7 mouse cellular contexts compared by ENCODE assay signal in the genomic region with DNA sequence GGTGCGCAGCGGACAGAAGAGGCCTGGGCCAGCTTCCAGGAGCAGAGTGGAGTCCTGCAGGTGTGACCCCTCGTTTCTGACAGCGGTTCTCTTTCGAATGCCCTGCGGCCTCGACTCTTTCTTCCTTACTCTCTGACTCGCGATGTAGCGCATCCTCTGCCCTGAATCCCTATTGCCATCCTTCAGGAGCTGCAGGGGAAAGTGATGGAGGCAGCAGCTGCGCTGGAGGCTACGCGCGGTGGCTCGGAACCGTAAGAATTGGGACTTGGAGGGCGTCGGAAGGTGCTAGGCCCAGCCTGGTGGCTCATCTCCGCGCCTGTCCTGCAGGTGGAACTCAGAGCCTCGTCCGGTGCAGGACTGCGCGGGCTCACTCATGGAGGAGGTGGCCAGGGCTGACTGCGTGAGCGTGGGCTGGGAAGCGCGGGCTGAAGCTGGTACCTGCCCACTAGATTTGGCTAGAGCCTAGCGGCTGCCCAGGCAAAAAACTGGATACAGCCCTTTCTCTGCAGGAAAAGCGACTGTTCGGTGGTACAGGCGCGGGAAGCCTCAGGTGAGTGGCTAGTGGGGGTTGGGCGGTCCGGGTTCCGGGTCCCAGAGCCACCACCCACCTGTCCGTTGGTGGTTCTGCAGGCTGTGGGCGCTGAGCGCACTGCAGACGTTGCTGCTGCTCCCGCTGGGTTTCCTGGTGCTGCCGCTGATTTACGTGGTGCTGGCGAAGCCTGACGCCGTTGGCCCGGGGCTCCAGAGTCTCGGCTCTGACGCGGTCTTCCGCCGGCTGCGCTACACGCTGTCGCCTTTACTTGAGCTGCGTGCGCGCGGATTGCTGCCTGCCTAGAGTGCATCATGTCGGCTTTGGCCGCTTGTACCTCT. TPM values are rescaled to one million over a fixed set of nuclear protein-coding genes. Genes with fewer than 3 reads are reported as not detected.
DNase-seq lines count a peak whose midpoint lies in the region; ATAC-seq and TF ChIP-seq lines count a peak whose summit lies in the region.

No protein-coding gene starts in this region.

- peaks cover 22% of the 10 kb centered on the region for H3K4me1 ChIP-seq in forebrain, embryonic 15.5 days
- peaks cover 17% of the 10 kb centered on the region for H3K4me1 ChIP-seq in intestine, embryonic 16.5 days (ENCODE audit: control insufficient read depth, insufficient read depth, low read length)
- peaks cover 23% of the 10 kb centered on the region for H3K4me1 ChIP-seq in limb, embryonic 10.5 days
- H3K4me1 ChIP-seq in midbrain, embryonic 13.5 days (replicated peaks), result peaks cover 22% of the 10 kb centered on the region
- peaks cover 6% of the 10 kb centered on the region for H3K4me1 ChIP-seq in testis, adult 2 months (ENCODE audit: control insufficient read depth, insufficient read depth, low read length)

- H3K4me2 ChIP-seq in forebrain, embryonic 15.5 days (replicated peaks), result peak overlapping the region; percentile 94
- peak overlapping the region; percentile 96 for H3K4me2 ChIP-seq in intestine, embryonic 16.5 days (ENCODE audit: low read depth, low read length)
- peak overlapping the region; percentile 85 for H3K4me2 ChIP-seq in midbrain, embryonic 13.5 days (replicated peaks)

- peak; percentile 33; the same call in 1 of the 2 replicates for ATAC-seq in forebrain, embryonic 15.5 days (replicated peaks)
- peak; percentile 19; the same call in 1 of the 2 replicates for ATAC-seq in intestine, embryonic 16.5 days
- peak; percentile 44 for ATAC-seq in midbrain, embryonic 13.5 days

- peaks cover 26% of the 10 kb centered on the region; the same call in 1 of the 2 replicates for H3K27me3 ChIP-seq in forebrain, embryonic 15.5 days
- H3K27me3 ChIP-seq in intestine, embryonic 16.5 days (replicated peaks; ENCODE audit: control insufficient read depth, insufficient read depth, low read length), result peaks cover 8% of the 10 kb centered on the region; the same call in 1 of the 2 replicates
- peaks cover 40% of the 10 kb centered on the region for H3K27me3 ChIP-seq in limb, embryonic 10.5 days (ENCODE audit: low read depth, poor library complexity, severe bottlenecking)
- H3K27me3 ChIP-seq in midbrain, embryonic 13.5 days, result peaks cover 37% of the 10 kb centered on the region
- no peaks in the 10 kb centered on the region for H3K27me3 ChIP-seq in testis, adult 2 months (ENCODE audit: control insufficient read depth, insufficient read depth, low read length)

- no peak for TF ChIP-seq POLR2A in testis, adult 2 months (IDR thresholded peaks at IDR 0.05; ENCODE audit: control insufficient read depth, low read depth, low read length)

- H3K36me3 ChIP-seq in forebrain, embryonic 15.5 days, result peaks cover 30% of the 10 kb centered on the region
- H3K36me3 ChIP-seq in intestine, embryonic 16.5 days (ENCODE audit: control insufficient read depth, insufficient read depth, low read length), result peaks cover 6% of the 10 kb centered on the region; the same call in 1 of the 2 replicates
- peaks cover 29% of the 10 kb centered on the region for H3K36me3 ChIP-seq in limb, embryonic 10.5 days
- peaks cover 39% of the 10 kb centered on the region for H3K36me3 ChIP-seq in midbrain, embryonic 13.5 days
- no peaks in the 10 kb centered on the region; the same call in none of the 2 replicates for H3K36me3 ChIP-seq in testis, adult 2 months (ENCODE audit: control insufficient read depth, insufficient read depth, low read length)

- no peaks in the 10 kb centered on the region for H3K9me3 ChIP-seq in forebrain, embryonic 15.5 days
- H3K9me3 ChIP-seq in intestine, embryonic 16.5 days (ENCODE audit: control insufficient read depth, low read length), result no peaks in the 10 kb centered on the region
- no peaks in the 10 kb centered on the region for H3K9me3 ChIP-seq in limb, embryonic 10.5 days (replicated peaks)
- H3K9me3 ChIP-seq in midbrain, embryonic 13.5 days, result no peaks in the 10 kb centered on the region

- peak; percentile 72 for DNase-seq in ZHBTc4 (ENCODE audit: low read depth, low spot score)
- peak; percentile 23 for DNase-seq in c-Kit-positive CD71-negative TER-119-negative erythroid progenitor cells, embryonic 14.5 days (ENCODE audit: low read depth)
- DNase-seq in limb, embryonic 10.5 days (ENCODE audit: low spot score), result peak; percentile 66

- peak overlapping the region; percentile 53 for H3K4me3 ChIP-seq in forebrain, embryonic 15.5 days
- H3K4me3 ChIP-seq in intestine, embryonic 16.5 days (ENCODE audit: low read length), result peak overlapping the region; percentile 70
- peak overlapping the region; percentile 65 for H3K4me3 ChIP-seq in limb, embryonic 10.5 days
- H3K4me3 ChIP-seq in midbrain, embryonic 13.5 days (replicated peaks), result peak overlapping the region; percentile 55
- peak overlapping the region; percentile 86 for H3K4me3 ChIP-seq in testis, adult 2 months (ENCODE audit: control insufficient read depth, low read depth, low read length)

- peak overlapping the region; percentile 46 for H3K9ac ChIP-seq in forebrain, embryonic 15.5 days (replicated peaks)
- peak overlapping the region; percentile 76 for H3K9ac ChIP-seq in intestine, embryonic 16.5 days (ENCODE audit: low read depth, low read length)
- H3K9ac ChIP-seq in midbrain, embryonic 13.5 days (replicated peaks), result peak overlapping the region; percentile 70

- 3% methylated on average over 61 of the region's 61 CpGs for WGBS in forebrain, embryonic 15.5 days
- 8% methylated on average over 61 of the region's 61 CpGs for WGBS in intestine, embryonic 16.5 days
- 2% methylated on average over 61 of the region's 61 CpGs for WGBS in limb, embryonic 10.5 days
- WGBS in midbrain, embryonic 13.5 days, result 2% methylated on average over 61 of the region's 61 CpGs

- TF ChIP-seq CTCF in testis, adult 2 months (IDR thresholded peaks at IDR 0.05; ENCODE audit: control insufficient read depth, insufficient read depth, insufficient replicate concordance, low read depth, low read length), result no peak

- no peak overlapping the region for H3K27ac ChIP-seq in forebrain, embryonic 15.5 days (replicated peaks)
- no peak overlapping the region for H3K27ac ChIP-seq in intestine, embryonic 16.5 days (ENCODE audit: low read length)
- no peak overlapping the region for H3K27ac ChIP-seq in limb, embryonic 10.5 days
- H3K27ac ChIP-seq in midbrain, embryonic 13.5 days, result no peak overlapping the region
- no peak overlapping the region for H3K27ac ChIP-seq in testis, adult 2 months (ENCODE audit: control insufficient read depth, insufficient read depth, low read depth, low read length)

RNA-seq across cellular contexts. Expression of a gene that starts 1.7 kb away (rescaled TPM):
- polyA plus RNA-seq in forebrain, embryonic 15.5 days (2015; fragmentation: Nextera tagmentation; extraction: Ambion mirVana), result 23.6 and 24.0 TPM in 2 replicates
- polyA plus RNA-seq in intestine, embryonic 16.5 days (2015; fragmentation: Nextera tagmentation; extraction: Ambion mirVana), result 14.5 and 15.2 TPM in 2 replicates
- 4.7 and 9.1 TPM in 2 replicates for polyA plus RNA-seq in limb, embryonic 10.5 days (2016; fragmentation: Nextera tagmentation; extraction: Ambion mirVana)
- polyA plus RNA-seq in midbrain, embryonic 13.5 days (2015; fragmentation: Nextera tagmentation; extraction: Ambion mirVana), result 24.1 and 28.1 TPM in 2 replicates
- 270 and 279 TPM in 2 replicates for polyA plus RNA-seq in testis, adult 2 months (2012; rRNA removed)

RNA-seq across cellular contexts. Expression of a gene that starts 44.2 kb away (rescaled TPM):
- 8.6 and 8.8 TPM in 2 replicates for polyA plus RNA-seq in forebrain, embryonic 15.5 days (2015; fragmentation: Nextera tagmentation; extraction: Ambion mirVana)
- polyA plus RNA-seq in intestine, embryonic 16.5 days (2015; fragmentation: Nextera tagmentation; extraction: Ambion mirVana), result 5.3 and 5.5 TPM in 2 replicates
- polyA plus RNA-seq in limb, embryonic 10.5 days (2016; fragmentation: Nextera tagmentation; extraction: Ambion mirVana), result 16.8 and 19.3 TPM in 2 replicates
- 13.2 and 13.6 TPM in 2 replicates for polyA plus RNA-seq in midbrain, embryonic 13.5 days (2015; fragmentation: Nextera tagmentation; extraction: Ambion mirVana)
- 3.8 and 4.1 TPM in 2 replicates for polyA plus RNA-seq in testis, adult 2 months (2012; rRNA removed)

RNA-seq across cellular contexts. Expression of a gene that starts 53.6 kb away (rescaled TPM):
- 1.0 and 1.8 TPM in 2 replicates for polyA plus RNA-seq in forebrain, embryonic 15.5 days (2015; fragmentation: Nextera tagmentation; extraction: Ambion mirVana)
- polyA plus RNA-seq in intestine, embryonic 16.5 days (2015; fragmentation: Nextera tagmentation; extraction: Ambion mirVana), result 2.0 and 4.8 TPM in 2 replicates
- 0.06 and 0.14 TPM in 2 replicates for polyA plus RNA-seq in limb, embryonic 10.5 days (2016; fragmentation: Nextera tagmentation; extraction: Ambion mirVana)
- polyA plus RNA-seq in midbrain, embryonic 13.5 days (2015; fragmentation: Nextera tagmentation; extraction: Ambion mirVana), result 1.1 and 2.2 TPM in 2 replicates
- polyA plus RNA-seq in testis, adult 2 months (2012; rRNA removed), result 0.10 TPM in 1 of 2 replicates, not detected in the other
